Mouse (Mus musculus) small intestine, adult 2 months (tissue): Measurements from ENCODE around the gene Catsper2.

Experiments
- CTCF ChIP-seq: fragments of 200-500 bp; IDR thresholded peaks from 2 replicates; pipeline ENCODE4 v1.5.1; 2012; ENCODE audit warnings: low read depth, mild to moderate bottlenecking, control low read depth, inconsistent platforms, low read length, moderate library complexity, mixed read lengths; ENCODE audit not compliant: insufficient replicate concordance, insufficient read length; ENCODE audit errors: extremely low read depth
- POLR2A ChIP-seq: fragments of 200-500 bp; IDR thresholded peaks from 2 replicates; pipeline ENCODE4 v1.6.1; 2012; ENCODE audit warnings: low read depth, mild to moderate bottlenecking, control low read depth, inconsistent platforms, low read length, moderate library complexity

- TF ChIP-seq POLR2A (no peak), CTCF (no peak)
Observed at GRCm38 (mm10) chr2:121357961-121358360, 55.6 kb downstream of the Catsper2 start.
